Mouse (Mus musculus): ENCODE measurements at regions not wholly inside any gene's neighbourhood (a gene's known extent, or its start where the extent isn't known, plus 50 kb on each side); places are given as distances from the start of the nearest gene placed in this dataset.

DNA sequence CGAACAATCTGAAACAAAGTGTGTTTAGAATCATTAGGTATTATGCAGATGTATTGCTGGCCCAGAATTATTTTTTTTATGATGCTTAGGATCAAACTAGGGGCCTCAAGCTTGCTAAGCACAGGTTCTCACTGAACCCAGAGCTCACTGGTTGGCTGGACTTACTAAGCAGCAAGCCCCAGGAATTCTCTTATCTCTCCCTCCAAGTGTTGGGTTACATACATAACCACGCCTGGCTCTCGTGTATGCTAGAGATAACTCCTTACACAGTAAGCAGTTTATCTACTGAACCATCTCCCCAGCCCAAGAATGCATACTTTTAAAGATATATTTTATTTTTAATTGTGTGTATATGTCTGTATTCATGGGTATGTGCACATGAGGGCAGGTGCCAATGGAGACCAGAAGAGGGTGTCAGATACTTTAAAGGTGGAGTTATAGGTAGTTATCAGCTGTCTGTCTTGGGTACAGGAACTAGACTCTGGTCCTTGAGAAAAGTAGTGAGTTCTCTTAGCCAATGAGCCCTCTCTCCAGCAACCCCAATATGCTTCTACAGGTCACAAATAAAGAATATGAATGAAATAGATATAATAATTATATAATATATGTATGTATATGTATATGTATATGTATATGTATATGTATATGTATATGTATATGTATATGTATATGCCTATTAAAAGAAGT lies 86.0 kb upstream of the Xpo1 start:
- no peak for DNase-seq (ENCODE audit: low spot score)

DNA sequence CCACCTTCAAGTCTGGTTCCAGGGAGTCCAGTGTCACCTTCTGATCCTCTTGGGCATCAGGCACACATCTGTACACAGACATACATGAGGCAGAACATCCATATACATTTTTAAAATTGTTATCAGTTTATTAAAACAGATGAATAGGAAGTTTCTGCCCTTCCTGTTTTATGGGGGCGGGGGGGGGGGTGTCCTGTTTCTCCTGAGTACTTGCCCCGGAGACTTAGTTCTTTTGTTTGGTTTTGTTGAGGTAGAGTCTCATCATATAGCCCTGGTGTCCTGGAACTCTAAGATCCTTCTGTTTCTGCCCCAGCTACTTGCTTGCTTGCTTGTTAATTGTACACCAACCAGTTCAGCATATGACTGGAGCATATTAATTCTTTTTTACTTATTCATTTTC lies 85.0 kb upstream of the Xpo1 start:
- no peak for DNase-seq (ENCODE audit: low spot score)

DNA sequence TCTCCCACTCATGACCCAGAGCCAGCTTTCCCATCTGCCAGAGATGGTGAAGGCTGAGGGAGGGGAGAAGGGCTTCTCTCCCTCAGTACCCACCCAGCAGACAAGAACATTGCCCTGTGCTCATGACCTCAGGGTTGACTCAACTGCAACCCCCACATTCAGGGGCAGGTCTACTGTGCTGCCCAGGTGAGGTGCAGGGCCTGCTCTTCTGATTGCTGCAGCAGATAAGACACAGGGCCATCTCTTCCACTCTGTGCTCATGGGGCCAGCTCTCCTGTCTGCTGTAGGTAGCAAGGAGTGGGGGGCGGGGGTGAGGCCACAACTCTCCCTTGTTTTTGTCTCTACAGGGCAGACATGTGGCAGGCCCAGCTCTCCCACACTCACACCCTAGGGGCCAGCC lies 84.1 kb upstream of the Xpo1 start:
- no peak for DNase-seq (ENCODE audit: low spot score)

DNA sequence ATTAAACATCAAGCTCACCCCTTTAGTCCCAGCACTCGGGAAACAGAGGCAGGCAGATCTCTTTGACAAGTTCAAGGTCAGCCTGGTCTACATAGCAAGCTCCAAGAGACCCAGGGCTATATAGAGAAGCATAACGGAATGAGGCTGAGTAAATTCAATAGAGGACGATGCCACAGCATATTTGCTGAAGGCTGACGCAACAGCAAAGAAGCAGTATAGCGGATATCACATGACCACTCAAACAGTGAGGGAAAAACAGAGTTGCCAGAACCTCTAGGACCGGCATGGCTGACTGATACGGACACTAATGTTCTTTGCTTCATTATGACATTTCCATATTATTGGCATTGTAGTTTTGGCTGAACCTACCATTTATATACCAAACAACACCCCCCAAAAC lies 74.2 kb upstream of the Xpo1 start:
- DNase-seq (ENCODE audit: low spot score): no peak

DNA sequence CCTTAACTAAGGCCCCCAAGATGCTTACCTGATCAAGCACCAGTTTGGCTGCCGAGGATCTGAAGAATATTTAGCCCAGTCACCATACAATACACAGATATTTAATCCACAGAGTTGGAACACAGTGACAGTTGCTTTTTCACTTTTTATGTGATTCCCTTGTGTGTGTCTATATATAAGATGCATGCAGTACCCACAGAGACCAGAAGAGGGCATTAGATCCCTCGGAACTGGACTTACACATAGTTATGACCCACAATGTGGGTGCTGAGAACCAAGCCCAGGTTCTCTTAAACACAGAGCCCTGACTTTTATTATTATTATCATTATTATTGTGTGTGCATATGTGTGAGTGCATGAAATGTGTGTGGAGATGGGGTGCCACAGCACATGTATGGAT lies 70.6 kb upstream of the Xpo1 start:
- DNase-seq (ENCODE audit: low spot score): no peak

DNA sequence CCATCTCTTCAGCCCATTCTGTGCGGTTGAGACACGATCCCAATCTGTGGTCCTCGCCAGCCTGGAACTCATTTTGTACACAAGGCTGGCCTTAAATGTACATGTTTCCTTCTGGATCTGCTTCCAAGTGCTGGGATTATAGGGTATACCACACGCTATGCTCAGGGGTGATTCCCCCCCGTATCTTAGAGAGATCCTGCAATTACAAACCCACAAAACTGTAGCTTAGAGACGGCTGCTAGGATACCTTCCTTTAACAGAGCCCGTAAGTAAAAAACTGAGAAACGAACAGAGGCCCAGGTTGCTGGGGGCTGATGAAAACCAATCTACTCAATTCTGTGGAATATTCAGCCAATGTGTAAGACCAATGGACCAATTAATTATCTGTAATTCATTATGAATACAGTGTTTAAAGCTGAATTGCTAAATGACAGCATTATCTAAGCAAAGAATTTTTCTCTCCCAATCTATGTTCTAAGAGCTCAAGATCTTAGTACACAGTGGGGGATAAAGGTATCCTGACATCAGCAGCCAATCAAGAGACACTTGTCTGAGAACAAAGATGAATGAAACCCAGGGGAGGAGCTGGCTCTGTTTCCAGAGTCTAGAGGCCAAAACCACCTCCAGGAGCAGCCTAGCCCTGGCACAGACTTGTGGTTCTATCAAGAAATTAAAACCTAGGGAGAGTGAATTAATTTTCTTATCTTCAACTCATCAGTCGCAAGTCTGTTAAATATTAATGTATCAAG lies 54.0 kb upstream of the Xpo1 start:
- DNase-seq (ENCODE audit: low spot score): no peak

DNA sequence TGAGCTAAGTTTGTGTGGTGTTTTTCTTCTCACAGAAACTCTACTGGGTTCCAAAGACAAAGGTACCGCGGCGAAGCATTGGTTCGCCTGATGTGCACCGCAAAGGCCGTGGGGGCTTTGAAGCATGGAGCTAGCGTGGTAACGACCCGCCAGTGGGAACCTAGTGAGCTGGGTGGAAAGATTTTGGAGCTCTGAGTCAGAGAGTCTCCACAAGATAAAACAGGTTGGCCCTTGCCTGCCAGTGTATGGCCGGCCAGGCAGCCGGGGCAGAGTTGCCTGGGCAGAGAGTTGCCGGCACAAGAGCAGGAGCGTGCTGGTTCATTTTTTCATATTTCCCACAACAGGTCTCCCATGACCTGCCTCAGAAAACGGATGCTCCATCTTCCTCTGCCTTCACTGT lies 52.3 kb upstream of the Xpo1 start:
- no peak for DNase-seq (ENCODE audit: low spot score)

DNA sequence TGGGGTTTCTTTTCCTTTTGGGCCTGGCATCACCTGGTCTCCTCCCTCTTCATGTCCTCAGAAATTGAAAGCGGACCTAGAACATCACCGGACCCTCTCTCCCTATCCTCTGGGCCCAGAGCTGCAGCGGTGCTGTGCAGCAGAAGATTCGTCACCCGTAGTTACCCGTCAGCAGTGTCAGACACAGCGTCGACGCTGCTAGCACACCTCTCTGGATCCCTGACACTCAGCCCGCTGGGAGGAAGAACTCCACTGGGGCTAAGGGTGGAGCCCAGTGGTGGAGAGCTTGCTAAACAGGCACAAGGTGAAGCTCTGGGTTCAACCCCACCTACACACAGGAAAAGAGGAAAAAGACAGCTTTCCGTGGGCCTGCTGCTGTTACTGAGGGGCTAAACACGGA lies 51.8 kb upstream of the Xpo1 start:
- no peak for DNase-seq (ENCODE audit: low spot score)

All from gastrocnemius, adult 18-20 months (tissue).